Mouse (Mus musculus) intestine, embryonic 16.5 days (tissue): ENCODE measurements around the gene Sept9. TPM values are rescaled to one million over a fixed set of nuclear protein-coding genes. Genes with fewer than 3 reads are reported as not detected.
A peak's percentile ranks its signal among the peaks of the same experiment; 100 is the strongest.

Source experiments
- ATAC-seq: fragments of 200-750 bp; cut with Nextera tagmentation; 2 replicates; pipeline ENCODE4 v1.8.0; 2017; ENCODE audit warnings: moderate TSS enrichment, moderate library complexity
- H3K27ac ChIP-seq: fragments of 300-500 bp; sonication (generic); 2 replicates; pipeline ENCODE4 v1.5.1; 2014; ENCODE audit warnings: mild to moderate bottlenecking, low read length
- H3K27me3 ChIP-seq: fragments of 300-500 bp; sonication (generic); replicated peaks from 2 replicates; pipeline ENCODE4 v1.6.1; 2014; ENCODE audit warnings: low read length, control low read depth, mixed read lengths; ENCODE audit not compliant: control insufficient read depth, insufficient read depth
- H3K36me3 ChIP-seq: fragments of 300-500 bp; sonication (generic); 2 replicates; pipeline ENCODE4 v1.6.1; 2014; ENCODE audit warnings: low read length, control low read depth; ENCODE audit not compliant: control insufficient read depth, insufficient read depth
- H3K4me1 ChIP-seq: fragments of 300-500 bp; sonication (generic); 2 replicates; pipeline ENCODE4 v1.6.1; 2014; ENCODE audit warnings: low read length, control low read depth, mixed read lengths; ENCODE audit not compliant: control insufficient read depth, insufficient read depth
- H3K4me2 ChIP-seq: fragments of 300-500 bp; sonication (generic); 2 replicates; pipeline ENCODE4 v1.6.1; 2014; ENCODE audit warnings: low read depth, low read length, control low read depth
- H3K4me3 ChIP-seq: fragments of 300-500 bp; sonication (generic); 2 replicates; pipeline ENCODE4 v1.5.1; 2014; ENCODE audit warnings: mild to moderate bottlenecking, low read length
- H3K9ac ChIP-seq: fragments of 300-500 bp; sonication (generic); 2 replicates; pipeline ENCODE4 v1.6.1; 2014; ENCODE audit warnings: low read depth, low read length
- H3K9me3 ChIP-seq: fragments of 300-500 bp; sonication (generic); 2 replicates; pipeline ENCODE4 v1.6.1; 2016; ENCODE audit warnings: low read length, control low read depth; ENCODE audit not compliant: control insufficient read depth
- WGBS: fragments of 180-500 bp; shearing (Covaris S2); extraction: QIAGEN DNeasy Blood & Tissue Kit; methylation state at CpG from one replicate; pipeline ENCODE4 v1.1.7; 2014; 5-methylcytosine and 5-hydroxymethylcytosine counted together
- polyA plus RNA-seq: library from polyadenylated mRNA; unstranded; fragments of >200 nt; fragmentation: Nextera tagmentation; extraction: Ambion mirVana; gene quantifications from 2 replicates; pipeline ENCODE4 v1.2.1, GENCODE M21; 2015

Sept9 gene
- polyA plus RNA-seq, 1 experiment from 2014 or later: 183 TPM

GRCm38 (mm10) chr11:117299741-117300140 is 100.3 kb downstream of the Sept9 start:
- Histone ChIP-seq H3K9me3 (no peaks in the 10 kb centered on the region), H3K4me1 (peaks cover 34% of the 10 kb centered on the region), H3K36me3 (no peaks in the 10 kb centered on the region), H3K27ac (peak overlapping the region; percentile 43), H3K9ac (no peak overlapping the region), H3K27me3 (no peaks in the 10 kb centered on the region), H3K4me3 (no peak overlapping the region), H3K4me2 (no peak overlapping the region)
- ATAC-seq: peak; percentile 17; the same call in 1 of the 2 replicates
- 70% methylated on average over 6 of the region's 6 CpGs for WGBS

DNA sequence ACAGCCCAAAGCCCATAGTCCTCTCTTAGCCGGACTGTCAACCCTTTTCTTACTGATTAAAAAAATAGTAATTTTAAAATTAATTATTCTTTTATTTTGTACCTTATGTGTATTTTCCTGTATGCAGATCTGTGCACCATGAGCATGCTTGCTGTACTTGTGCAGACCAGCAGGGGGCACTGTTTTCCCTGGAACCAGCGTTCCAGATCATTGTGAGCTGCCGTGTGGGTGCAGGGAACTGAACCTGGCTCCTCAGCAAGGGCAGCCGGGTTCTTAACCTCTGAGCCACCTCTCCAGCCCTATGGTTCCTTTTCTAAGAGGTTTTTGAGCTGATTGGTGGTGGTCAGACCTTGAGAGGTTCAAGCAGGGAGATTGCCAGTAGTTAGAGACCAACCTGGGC is 101.3 kb downstream of the Sept9 start:
- ATAC-seq: no peak
- Histone ChIP-seq H3K4me2 (no peak overlapping the region), H3K27ac (no peak overlapping the region), H3K27me3 (no peaks in the 10 kb centered on the region), H3K4me1 (peaks cover 25% of the 10 kb centered on the region), H3K4me3 (no peak overlapping the region), H3K36me3 (no peaks in the 10 kb centered on the region), H3K9me3 (no peaks in the 10 kb centered on the region), H3K9ac (no peak overlapping the region)
- 87% methylated on average over 4 of the region's 4 CpGs for WGBS

GRCm38 (mm10) chr11:117301716-117302115 is 102.3 kb downstream of the Sept9 start:
- 71% methylated on average over 6 of the region's 6 CpGs for WGBS
- Histone ChIP-seq H3K9ac (no peak overlapping the region), H3K27me3 (no peaks in the 10 kb centered on the region), H3K36me3 (no peaks in the 10 kb centered on the region), H3K27ac (no peak overlapping the region), H3K4me2 (no peak overlapping the region), H3K4me3 (no peak overlapping the region), H3K4me1 (peaks cover 18% of the 10 kb centered on the region), H3K9me3 (no peaks in the 10 kb centered on the region)
- ATAC-seq: no peak

DNA sequence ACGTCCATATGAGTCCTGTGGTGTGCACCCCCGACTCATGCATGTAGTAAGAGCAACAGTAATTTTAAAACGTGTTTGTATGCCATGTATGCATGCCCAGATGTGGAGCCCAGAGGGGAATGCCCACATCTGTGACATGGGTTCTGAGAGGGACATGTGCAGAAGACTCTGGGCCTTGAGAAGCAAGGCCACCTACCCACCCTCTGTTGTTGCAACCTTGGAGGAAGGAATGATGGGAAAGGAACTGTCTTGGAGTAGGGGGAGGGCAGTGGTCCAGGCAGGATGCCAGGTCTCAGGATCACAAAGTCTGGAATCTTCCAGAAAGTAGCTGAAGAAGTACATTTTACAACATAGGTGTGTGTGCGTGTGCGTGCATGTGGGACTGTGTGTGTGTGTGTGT is 102.9 kb downstream of the Sept9 start:
- H3K4me2 ChIP-seq: no peak overlapping the region
- H3K27ac ChIP-seq: no peak overlapping the region
- WGBS: 88% methylated on average over 5 of the region's 5 CpGs
- no peaks in the 10 kb centered on the region for H3K36me3 ChIP-seq
- no peak overlapping the region for H3K9ac ChIP-seq
- no peaks in the 10 kb centered on the region for H3K9me3 ChIP-seq
- ATAC-seq: no peak
- no peak overlapping the region for H3K4me3 ChIP-seq
- no peaks in the 10 kb centered on the region for H3K27me3 ChIP-seq
- peaks cover 18% of the 10 kb centered on the region for H3K4me1 ChIP-seq

DNA sequence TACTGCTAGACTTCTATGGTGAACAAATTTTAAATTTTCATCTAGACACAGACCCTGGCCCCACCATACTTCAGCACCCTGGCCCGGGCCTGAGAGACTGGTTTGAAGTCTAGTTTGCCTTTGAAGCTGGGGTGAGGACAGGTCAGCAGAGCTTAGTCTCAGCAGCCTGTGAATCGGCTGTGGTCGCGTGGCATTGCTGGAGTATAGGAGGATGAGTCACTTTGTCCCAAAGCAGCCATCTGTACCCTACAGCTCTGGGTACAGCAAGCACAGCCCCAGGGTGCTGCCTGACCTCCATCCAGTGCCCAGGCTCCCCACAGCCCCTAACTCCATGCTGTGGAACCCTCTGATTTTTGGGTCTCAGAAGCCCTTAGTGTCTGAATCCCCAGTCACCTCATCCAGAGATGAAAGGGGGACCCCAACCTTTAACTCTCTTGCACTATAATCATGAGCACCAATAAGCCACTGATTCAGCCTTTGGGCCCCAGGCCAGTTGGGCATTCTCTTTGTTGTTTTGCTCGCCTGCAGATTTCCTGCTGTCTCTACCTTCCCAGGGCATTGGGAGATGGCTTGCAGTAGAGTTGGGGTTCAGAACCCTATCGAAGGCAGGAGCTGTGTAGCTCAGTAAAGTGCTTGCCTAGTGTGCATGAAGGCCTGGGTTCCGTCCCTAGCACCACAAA is 106.2 kb downstream of the Sept9 start:
- peaks cover 45% of the 10 kb centered on the region for H3K4me1 ChIP-seq
- 85% methylated on average over 7 of the region's 7 CpGs for WGBS

GRCm38 (mm10) chr11:117306311-117307088 is 107.0 kb downstream of the Sept9 start:
- Histone ChIP-seq H3K36me3 (no peaks in the 10 kb centered on the region), H3K4me2 (no peak overlapping the region), H3K9ac (0 out of 2 replicates have a peak overlapping the region, but pooled peaks have one; percentile 27), H3K27ac (peak overlapping the region; percentile 47), H3K27me3 (no peaks in the 10 kb centered on the region), H3K4me3 (no peak overlapping the region), H3K9me3 (no peaks in the 10 kb centered on the region), H3K4me1 (peaks cover 53% of the 10 kb centered on the region)
- WGBS: 64% methylated on average over 14 of the region's 14 CpGs
- no peak for ATAC-seq

More for the DNA sequence above, 106.2 kb downstream of the Sept9 start:
- no peaks in the 10 kb centered on the region for H3K9me3 ChIP-seq
- H3K27ac ChIP-seq: no peak overlapping the region
- no peak overlapping the region for H3K4me2 ChIP-seq
- H3K4me3 ChIP-seq: no peak overlapping the region
- no peak for ATAC-seq
- no peaks in the 10 kb centered on the region for H3K27me3 ChIP-seq
- no peaks in the 10 kb centered on the region for H3K36me3 ChIP-seq
- no peak overlapping the region for H3K9ac ChIP-seq

- 0 out of 2 replicates have a peak overlapping the region, but pooled peaks have one; percentile 20 for H3K4me2 ChIP-seq
- H3K4me1 ChIP-seq: peaks cover 64% of the 10 kb centered on the region
- no peaks in the 10 kb centered on the region for H3K36me3 ChIP-seq
- peak; percentile 70 for ATAC-seq
- 0 out of 2 replicates have a peak overlapping the region, but pooled peaks have one; percentile 48 for H3K9ac ChIP-seq
- H3K4me3 ChIP-seq: no peak overlapping the region
- no peaks in the 10 kb centered on the region for H3K9me3 ChIP-seq
- WGBS: 26% methylated on average over 13 of the region's 13 CpGs
- no peaks in the 10 kb centered on the region for H3K27me3 ChIP-seq
- peak overlapping the region; percentile 73 for H3K27ac ChIP-seq
Observed at GRCm38 (mm10) chr11:117307895-117308786, 108.7 kb downstream of the Sept9 start.

DNA sequence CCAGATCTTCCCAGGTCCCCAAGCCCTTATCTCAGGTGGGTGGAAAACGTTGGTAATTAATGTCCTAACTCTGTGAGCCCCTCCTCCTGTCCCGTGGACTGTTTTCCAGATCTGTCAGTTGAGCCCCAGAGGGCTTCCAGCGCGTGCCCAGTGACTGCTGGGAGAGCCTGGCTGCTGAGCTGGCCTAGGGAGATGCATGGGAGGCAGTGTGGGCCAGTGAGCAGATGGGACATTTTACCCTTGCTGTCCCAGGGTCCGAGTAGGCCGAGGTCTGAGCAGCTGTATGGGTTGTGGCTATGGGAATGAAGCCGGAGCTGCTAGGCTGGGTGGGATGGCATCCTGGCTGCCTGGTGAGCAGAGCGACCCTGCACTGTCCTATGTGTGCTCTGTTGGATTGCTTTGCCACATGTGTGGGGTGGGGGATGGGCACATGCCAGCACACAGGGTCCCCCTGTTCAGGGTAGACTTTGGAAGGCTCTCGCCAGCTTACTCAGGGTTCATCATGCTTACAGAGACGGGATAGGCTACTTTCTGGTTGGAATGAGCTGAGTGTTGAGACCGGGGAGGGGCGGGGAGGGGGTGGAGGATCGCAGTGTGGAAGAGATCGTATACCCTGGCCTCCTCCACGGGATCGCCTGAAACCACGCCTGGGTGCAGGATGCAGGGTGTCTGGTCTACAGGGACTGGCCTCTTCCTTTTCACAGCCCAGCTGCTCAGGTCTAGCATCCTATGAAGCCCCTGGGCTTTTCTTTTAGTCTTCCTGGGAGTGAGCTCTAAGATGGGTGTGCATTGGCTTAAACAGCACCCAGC is 109.9 kb downstream of the Sept9 start:
- Histone ChIP-seq H3K36me3 (no peaks in the 10 kb centered on the region), H3K4me3 (no peak overlapping the region), H3K27me3 (no peaks in the 10 kb centered on the region), H3K9ac (peak overlapping the region; percentile 48; the same call in 1 of the 2 replicates), H3K4me2 (no peak overlapping the region), H3K4me1 (peaks cover 70% of the 10 kb centered on the region), H3K27ac (peak overlapping the region; percentile 73), H3K9me3 (no peaks in the 10 kb centered on the region)
- no peak for ATAC-seq
- 51% methylated on average over 17 of the region's 17 CpGs for WGBS
